Mouse (Mus musculus): Measurements from ENCODE around the gene Gm6588. TPM values are rescaled to one million over a fixed set of nuclear protein-coding genes. Genes with fewer than 3 reads are reported as not detected.
"Not testable (repeated sequence)": the region's sequence is repeated elsewhere in the genome, so short reads cannot be mapped to it uniquely, and the experiment has no call there.

The Gm6588 gene
- not detected in 2 replicates for polyA plus RNA-seq (2015; fragmentation: Nextera tagmentation; extraction: Ambion mirVana)

DNA sequence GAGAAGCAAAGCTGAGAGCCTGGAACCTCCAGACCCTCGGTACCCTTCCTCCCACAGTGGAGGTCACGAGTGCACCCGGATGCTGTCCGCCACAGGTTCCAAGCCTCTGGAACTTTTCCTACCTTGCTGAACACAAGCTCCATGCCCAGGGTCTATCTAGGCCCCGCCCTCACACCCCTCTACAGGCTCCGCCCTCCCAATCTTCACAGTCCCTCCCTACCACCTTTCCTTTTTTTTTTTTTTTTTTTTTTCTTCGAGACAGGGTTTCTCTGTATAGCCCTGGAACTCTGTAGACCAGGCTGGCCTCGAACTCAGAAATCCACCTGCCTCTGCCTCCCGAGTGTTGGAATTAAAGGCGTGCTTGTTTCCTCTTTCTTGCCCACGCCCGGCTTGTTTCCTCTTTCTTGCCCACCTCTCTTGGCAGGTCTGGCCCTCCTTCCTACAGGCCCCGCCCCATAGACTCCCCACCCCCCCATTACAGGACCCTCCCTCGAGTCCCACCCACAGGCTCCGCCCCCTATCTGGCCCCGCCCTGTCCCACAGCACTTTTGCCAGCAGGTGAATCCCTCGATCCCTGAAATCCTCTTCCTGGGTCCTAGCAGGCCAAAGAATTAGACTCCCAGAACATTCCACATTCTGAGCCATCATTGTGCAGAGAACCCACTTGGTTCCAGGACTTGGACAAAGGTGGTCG, at the start of gene Gm6588:
Gene Gm6588, plus strand, starts transcription at position 680 of the 694 bp plus-strand sequence.
- 56% methylated on average over 18 of the region's 18 CpGs for WGBS
- H3K4me3 ChIP-seq: no peak within 1 kb of the TSS
- no peaks in the 10 kb centered on the region for H3K9me3 ChIP-seq
- H3K27me3 ChIP-seq: no peaks in the 10 kb centered on the region
- no peak for ATAC-seq (ENCODE audit: borderline replicate concordance, extremely low read depth, low FRiP score, low TSS enrichment)
- H3K9ac ChIP-seq: no peak within 1 kb of the TSS
- H3K4me1 ChIP-seq: no peaks in the 10 kb centered on the region
- no peaks in the 10 kb centered on the region for H3K36me3 ChIP-seq
- H3K27ac ChIP-seq: no peak within 1 kb of the TSS
- H3K4me2 ChIP-seq: no peak within 1 kb of the TSS

DNA sequence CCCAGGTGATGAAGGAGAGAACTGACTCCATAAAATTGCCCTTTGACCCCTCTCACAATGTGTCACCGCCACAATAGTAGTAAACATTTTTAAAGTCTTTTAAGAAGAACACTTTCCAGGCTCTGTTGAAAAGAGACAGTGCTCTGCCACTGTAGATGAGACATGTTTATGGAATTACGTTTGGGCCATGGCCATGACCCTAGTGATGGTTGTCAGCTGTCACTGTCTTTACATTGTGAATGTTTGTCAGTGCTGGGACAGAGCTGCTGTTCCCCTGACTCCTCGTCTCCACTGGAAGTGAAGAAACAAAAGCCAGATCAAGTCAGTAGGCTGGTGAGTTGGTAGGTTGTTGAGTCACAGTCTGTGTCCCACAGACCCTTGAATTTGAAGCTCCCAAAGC, 46.8 kb upstream of the Gm6588 start:
- Histone ChIP-seq H3K36me3 (no peaks in the 10 kb centered on the region), H3K9ac (no peak overlapping the region), H3K4me1 (no peaks in the 10 kb centered on the region), H3K27me3 (no peaks in the 10 kb centered on the region), H3K9me3 (no peaks in the 10 kb centered on the region), H3K27ac (no peak overlapping the region), H3K4me3 (no peak overlapping the region), H3K4me2 (no peak overlapping the region)
- 32% methylated on average over 3 of the region's 3 CpGs for whole genome bisulfite sequencing
- peak; percentile 57; the same call in 1 of the 2 replicates for ATAC-seq (ENCODE audit: borderline replicate concordance, extremely low read depth, low FRiP score, low TSS enrichment)

DNA sequence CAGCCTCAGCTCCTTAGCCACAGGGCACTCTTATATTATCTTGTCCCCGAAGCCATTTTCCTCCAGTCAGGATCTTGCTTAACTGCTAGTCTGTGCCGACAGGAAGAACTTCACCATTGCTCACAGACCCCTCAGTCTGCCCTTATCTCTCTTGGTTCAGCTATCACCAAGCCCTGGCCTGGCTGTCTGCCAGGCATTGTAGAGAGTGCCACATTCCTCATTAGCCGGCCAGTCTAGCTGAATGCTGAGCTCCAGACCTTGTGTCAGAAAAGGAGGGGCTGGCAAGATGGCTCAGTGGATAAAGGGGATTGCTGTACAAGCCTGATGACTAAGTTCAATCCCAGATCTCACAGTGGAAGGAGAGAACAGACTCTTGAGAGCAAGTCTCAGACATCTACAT, 43.2 kb upstream of the Gm6588 start:
- H3K36me3 ChIP-seq: no peaks in the 10 kb centered on the region
- 42% methylated on average over 3 of the region's 3 CpGs for WGBS
- H3K4me1 ChIP-seq: no peaks in the 10 kb centered on the region
- ATAC-seq (ENCODE audit: borderline replicate concordance, extremely low read depth, low FRiP score, low TSS enrichment): no peak
- H3K4me3 ChIP-seq: no peak overlapping the region
- H3K9ac ChIP-seq: no peak overlapping the region
- no peaks in the 10 kb centered on the region for H3K9me3 ChIP-seq
- H3K27ac ChIP-seq: no peak overlapping the region
- H3K27me3 ChIP-seq: no peaks in the 10 kb centered on the region; the same call in 1 of the 2 replicates
- no peak overlapping the region for H3K4me2 ChIP-seq

DNA sequence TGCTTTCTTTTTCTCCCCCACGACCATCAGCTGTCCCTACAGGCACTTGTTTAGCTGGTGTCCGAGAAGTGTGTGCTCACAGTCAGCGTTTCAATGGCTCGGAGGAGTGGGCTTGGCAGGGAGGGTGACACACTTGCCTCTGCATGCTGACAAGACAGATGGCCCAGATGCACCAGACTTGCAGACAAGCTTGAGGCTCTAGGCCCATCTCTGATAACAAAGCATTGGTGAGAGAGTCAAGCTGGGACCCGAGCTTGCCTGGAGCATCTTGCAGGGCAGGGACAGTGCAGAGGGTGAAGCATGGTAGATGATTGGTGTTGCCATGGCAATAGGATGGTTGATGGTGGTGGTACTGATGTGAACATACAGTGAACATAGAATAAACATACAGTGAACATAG, 40.0 kb upstream of the Gm6588 start:
- Histone ChIP-seq H3K9me3 (no peaks in the 10 kb centered on the region), H3K36me3 (no peaks in the 10 kb centered on the region), H3K4me1 (no peaks in the 10 kb centered on the region), H3K4me2 (no peak overlapping the region), H3K4me3 (no peak overlapping the region), H3K27ac (no peak overlapping the region), H3K27me3 (no peaks in the 10 kb centered on the region; the same call in 1 of the 2 replicates), H3K9ac (no peak overlapping the region)
- ATAC-seq (ENCODE audit: borderline replicate concordance, extremely low read depth, low FRiP score, low TSS enrichment): no peak
- WGBS: 42% methylated on average over 5 of the region's 5 CpGs

DNA sequence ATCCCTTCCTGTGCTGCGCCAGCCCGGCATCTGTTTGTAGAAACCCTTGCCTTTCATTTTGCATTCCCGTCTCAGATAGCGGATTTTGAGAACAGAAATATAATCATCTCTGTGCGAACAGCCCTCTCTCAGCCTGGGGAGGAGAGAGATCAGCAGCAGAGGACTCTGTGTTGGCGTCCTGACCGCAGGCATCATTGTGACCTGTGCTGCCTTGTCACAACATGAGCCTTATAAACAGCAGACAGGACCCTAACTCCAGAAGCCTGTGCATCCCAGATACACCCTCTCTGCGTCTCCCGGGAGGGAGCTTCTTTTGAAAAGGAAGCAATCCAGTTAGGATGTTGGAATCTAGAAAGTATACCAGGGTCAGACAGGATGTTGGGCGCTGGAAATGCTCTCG, 38.2 kb upstream of the Gm6588 start:
- Histone ChIP-seq H3K9me3 (no peaks in the 10 kb centered on the region), H3K27me3 (no peaks in the 10 kb centered on the region; the same call in 1 of the 2 replicates)
- 29% methylated on average over 11 of the region's 11 CpGs for WGBS

DNA sequence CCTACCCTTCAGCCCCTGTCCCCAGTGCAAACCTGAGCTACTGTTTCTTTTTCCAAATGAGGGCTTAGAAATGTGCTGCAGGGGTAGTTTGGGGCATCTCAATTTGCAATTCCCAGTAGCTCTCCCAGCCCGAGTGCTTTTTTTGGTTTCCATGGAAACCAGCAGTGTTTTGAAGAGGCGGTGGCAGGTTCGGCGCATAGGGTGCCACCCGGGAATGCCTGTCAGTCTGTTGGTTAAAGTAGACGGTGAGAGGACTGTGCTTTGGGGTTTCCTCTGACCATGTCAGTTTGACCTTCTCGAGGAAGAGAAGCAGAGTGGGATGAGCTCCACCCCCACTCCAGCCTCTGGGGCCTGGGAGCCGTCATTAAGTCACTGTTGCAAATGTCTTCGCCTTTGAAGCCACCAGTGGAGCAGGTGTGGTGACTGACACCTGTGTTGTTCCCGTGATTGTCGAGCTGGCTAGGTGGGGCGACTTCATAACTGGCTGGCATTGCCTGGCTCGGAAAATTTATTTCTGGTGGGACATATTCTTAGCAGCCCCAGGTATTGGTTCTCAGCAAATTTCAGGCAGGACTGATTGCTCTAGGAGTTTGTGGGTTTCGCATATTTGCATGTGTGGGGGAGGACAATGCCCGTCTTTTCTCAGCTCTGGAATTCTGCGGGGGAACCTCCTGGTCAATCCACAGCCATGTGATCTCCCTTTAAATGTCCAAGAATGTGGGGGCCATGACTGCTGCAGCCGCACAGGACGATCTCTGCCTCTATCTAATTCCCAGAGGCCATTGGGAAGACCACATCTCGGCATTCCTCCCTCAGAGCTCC, 37.5 kb upstream of the Gm6588 start:
- no peak for ATAC-seq (ENCODE audit: borderline replicate concordance, extremely low read depth, low FRiP score, low TSS enrichment)
- Histone ChIP-seq H3K4me2 (no peak overlapping the region), H3K9me3 (no peaks in the 10 kb centered on the region)

More for the DNA sequence above, 38.2 kb upstream of the Gm6588 start:
- H3K4me2 ChIP-seq: no peak overlapping the region
- ATAC-seq (ENCODE audit: borderline replicate concordance, extremely low read depth, low FRiP score, low TSS enrichment): no peak
- H3K4me3 ChIP-seq: no peak overlapping the region
- H3K4me1 ChIP-seq: no peaks in the 10 kb centered on the region
- no peak overlapping the region for H3K9ac ChIP-seq
- H3K27ac ChIP-seq: no peak overlapping the region
- no peaks in the 10 kb centered on the region for H3K36me3 ChIP-seq

DNA sequence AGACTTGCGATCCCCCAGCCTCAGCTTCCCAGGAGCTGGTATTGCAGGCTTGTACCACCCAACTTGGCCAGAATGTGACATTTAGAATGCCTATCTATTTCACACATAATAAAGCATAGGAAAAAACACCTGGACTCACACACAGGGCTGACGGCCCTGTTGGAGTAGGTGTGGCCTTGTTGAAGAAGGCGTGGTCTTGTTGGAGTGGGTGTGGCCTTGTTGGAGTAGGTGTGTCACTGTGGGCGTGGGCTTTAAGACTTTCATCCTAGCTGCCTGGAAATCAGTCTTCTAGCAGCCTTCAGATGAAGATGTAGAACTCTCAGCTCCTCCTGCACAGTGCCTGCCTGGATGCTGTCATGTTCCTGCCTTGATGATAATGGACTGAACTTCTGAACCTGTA, 36.4 kb upstream of the Gm6588 start:
- H3K4me2 ChIP-seq; H3K27me3 ChIP-seq; H3K36me3 ChIP-seq; ATAC-seq (ENCODE audit: borderline replicate concordance, extremely low read depth, low FRiP score, low TSS enrichment); H3K4me1 ChIP-seq; H3K9ac ChIP-seq; H3K4me3 ChIP-seq; H3K27ac ChIP-seq; H3K9me3 ChIP-seq: not testable (repeated sequence)
- 69% methylated on average over 4 of the region's 4 CpGs for WGBS

More for the DNA sequence above, 37.5 kb upstream of the Gm6588 start:
- Histone ChIP-seq H3K36me3 (no peaks in the 10 kb centered on the region), H3K4me3 (no peak overlapping the region), H3K4me1 (no peaks in the 10 kb centered on the region), H3K9ac (no peak overlapping the region), H3K27me3 (no peaks in the 10 kb centered on the region; the same call in 1 of the 2 replicates), H3K27ac (no peak overlapping the region)
- 8% methylated on average over 19 of the region's 19 CpGs for WGBS

DNA sequence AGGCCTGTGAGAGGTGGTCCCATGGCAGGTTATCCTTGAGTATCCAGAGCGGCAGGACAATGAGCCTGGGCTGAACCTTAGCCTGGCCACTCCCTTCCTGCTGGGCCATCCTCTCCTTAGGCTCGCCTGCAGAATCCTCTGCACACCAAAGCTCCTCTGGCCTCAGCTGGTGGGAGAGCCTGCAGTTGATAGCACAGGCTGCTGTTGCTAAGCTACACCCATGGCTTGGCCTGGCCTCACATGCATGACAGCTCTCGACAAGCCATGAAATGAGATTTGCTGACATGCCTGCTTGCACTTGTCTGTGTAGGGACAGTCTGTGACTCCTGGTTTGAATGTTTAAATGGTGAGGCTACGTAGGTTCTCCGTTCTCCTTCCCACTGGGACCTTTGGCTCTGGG, 32.6 kb upstream of the Gm6588 start:
- Histone ChIP-seq H3K9me3 (no peaks in the 10 kb centered on the region), H3K27me3 (no peaks in the 10 kb centered on the region), H3K4me3 (no peak overlapping the region), H3K36me3 (no peaks in the 10 kb centered on the region), H3K4me1 (no peaks in the 10 kb centered on the region), H3K27ac (no peak overlapping the region), H3K9ac (no peak overlapping the region), H3K4me2 (no peak overlapping the region)
- no peak for ATAC-seq (ENCODE audit: borderline replicate concordance, extremely low read depth, low FRiP score, low TSS enrichment)
- WGBS: 69% methylated on average over 5 of the region's 5 CpGs

DNA sequence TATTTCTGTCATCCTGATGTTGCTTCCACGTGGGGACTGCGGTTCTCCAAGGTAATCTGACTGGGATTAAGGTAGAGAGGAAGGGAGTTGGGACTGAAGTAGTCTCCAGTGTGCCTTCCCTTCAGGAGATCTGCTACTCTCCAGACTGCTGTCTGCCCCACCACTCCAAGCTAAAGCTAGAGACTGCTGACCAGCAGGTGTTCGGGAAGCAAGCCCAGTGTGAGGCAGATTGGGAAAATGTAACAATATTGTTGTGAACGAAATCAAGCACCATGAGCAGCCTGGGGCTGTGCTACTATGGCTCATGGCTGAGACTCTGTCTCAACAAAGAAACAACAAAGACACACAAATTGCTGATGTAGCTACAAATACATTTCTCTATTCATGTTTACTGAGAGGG, 31.2 kb upstream of the Gm6588 start:
- ATAC-seq (ENCODE audit: borderline replicate concordance, extremely low read depth, low FRiP score, low TSS enrichment): no peak
- H3K27me3 ChIP-seq: no peaks in the 10 kb centered on the region
- no peaks in the 10 kb centered on the region for H3K9me3 ChIP-seq
- no peak overlapping the region for H3K9ac ChIP-seq
- H3K4me2 ChIP-seq: no peak overlapping the region
- H3K36me3 ChIP-seq: no peaks in the 10 kb centered on the region
- no peaks in the 10 kb centered on the region for H3K4me1 ChIP-seq
- WGBS: 58% methylated on average over 4 of the region's 4 CpGs
- H3K4me3 ChIP-seq: no peak overlapping the region
- H3K27ac ChIP-seq: no peak overlapping the region

DNA sequence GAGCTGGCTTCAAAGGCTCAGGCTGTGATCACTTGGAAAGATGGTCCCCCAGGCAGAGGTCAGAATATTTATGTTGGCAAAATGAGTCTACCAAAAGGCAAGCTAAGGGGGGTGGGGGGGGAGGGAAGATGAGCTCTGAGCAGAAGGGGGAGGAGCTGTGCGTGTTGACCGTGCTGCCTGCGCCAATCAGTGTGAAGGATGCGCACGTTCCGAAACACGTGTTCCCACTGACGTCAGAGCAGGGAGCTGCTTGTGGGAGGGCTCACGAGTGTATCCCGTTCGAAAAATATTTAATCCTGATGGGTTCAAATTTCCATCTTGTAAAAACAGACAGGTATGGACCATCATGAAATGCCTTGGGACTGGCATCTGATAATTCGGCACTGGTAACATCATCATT, 29.7 kb upstream of the Gm6588 start:
- no peak for ATAC-seq (ENCODE audit: borderline replicate concordance, extremely low read depth, low FRiP score, low TSS enrichment)
- no peak overlapping the region for H3K9ac ChIP-seq
- H3K4me2 ChIP-seq: no peak overlapping the region
- peaks cover 10% of the 10 kb centered on the region; the same call in 1 of the 2 replicates for H3K27me3 ChIP-seq
- no peak overlapping the region for H3K27ac ChIP-seq
- no peaks in the 10 kb centered on the region for H3K36me3 ChIP-seq
- H3K4me1 ChIP-seq: no peaks in the 10 kb centered on the region
- 38% methylated on average over 12 of the region's 12 CpGs for WGBS
- H3K9me3 ChIP-seq: no peaks in the 10 kb centered on the region
- H3K4me3 ChIP-seq: no peak overlapping the region

DNA sequence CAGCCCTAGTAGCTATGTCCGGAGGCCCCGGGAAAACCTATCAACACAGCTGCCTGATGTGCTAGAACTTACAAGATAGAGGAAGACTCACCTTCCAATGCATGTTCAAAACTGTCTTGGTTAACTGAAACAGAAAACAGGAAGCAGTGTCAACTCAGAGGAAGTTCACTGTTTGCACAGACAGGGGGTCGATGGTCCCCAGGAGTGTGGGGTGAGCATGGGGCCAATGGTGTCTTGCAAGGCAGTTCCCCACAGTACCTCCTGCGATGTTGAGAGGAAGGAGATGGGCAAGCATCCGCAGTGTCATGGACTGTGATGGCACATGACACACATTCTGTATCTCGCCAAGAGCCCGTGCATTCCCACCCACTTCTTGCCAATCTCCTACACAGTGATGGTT, 22.6 kb upstream of the Gm6588 start:
- Histone ChIP-seq H3K9me3 (no peaks in the 10 kb centered on the region), H3K9ac (no peak overlapping the region), H3K27ac (no peak overlapping the region), H3K27me3 (peaks cover 29% of the 10 kb centered on the region), H3K4me3 (no peak overlapping the region), H3K4me2 (no peak overlapping the region), H3K36me3 (no peaks in the 10 kb centered on the region), H3K4me1 (no peaks in the 10 kb centered on the region)
- WGBS: 77% methylated on average over 7 of the region's 7 CpGs
- ATAC-seq (ENCODE audit: borderline replicate concordance, extremely low read depth, low FRiP score, low TSS enrichment): no peak

DNA sequence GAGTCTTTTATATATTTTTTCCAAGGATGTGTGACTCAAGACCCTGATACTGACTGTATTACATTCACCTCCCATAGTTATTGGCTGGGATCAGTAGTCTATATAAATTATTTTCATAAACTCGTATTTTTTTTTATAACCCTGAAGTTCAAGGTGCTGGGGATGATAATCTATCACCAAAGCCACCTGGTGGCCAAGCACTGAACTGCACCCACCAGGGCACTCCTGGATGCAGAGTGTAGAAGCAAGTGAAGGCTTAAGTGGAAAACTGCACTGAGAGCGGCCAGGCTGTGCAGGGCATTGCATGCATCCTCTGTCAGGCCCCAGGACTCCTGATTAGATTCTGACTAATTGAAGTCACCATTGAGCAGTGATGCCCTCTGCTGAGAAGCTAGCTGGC, 21.9 kb upstream of the Gm6588 start:
- no peak overlapping the region for H3K27ac ChIP-seq
- H3K9ac ChIP-seq: no peak overlapping the region
- H3K9me3 ChIP-seq: no peaks in the 10 kb centered on the region
- no peak for ATAC-seq (ENCODE audit: borderline replicate concordance, extremely low read depth, low FRiP score, low TSS enrichment)
- H3K4me2 ChIP-seq: no peak overlapping the region
- no peaks in the 10 kb centered on the region for H3K36me3 ChIP-seq
- peaks cover 35% of the 10 kb centered on the region for H3K27me3 ChIP-seq
- H3K4me3 ChIP-seq: no peak overlapping the region
- 36% methylated on average over 2 of the region's 2 CpGs for WGBS
- H3K4me1 ChIP-seq: no peaks in the 10 kb centered on the region

All from lung, embryonic 15.5 days (tissue).